Mouse (Mus musculus): Measurements from ENCODE around the gene Zfp960.
"Not testable (repeated sequence)": the region's sequence is repeated elsewhere in the genome, so short reads cannot be mapped to it uniquely, and the experiment has no call there.

Gene Zfp960

DNA sequence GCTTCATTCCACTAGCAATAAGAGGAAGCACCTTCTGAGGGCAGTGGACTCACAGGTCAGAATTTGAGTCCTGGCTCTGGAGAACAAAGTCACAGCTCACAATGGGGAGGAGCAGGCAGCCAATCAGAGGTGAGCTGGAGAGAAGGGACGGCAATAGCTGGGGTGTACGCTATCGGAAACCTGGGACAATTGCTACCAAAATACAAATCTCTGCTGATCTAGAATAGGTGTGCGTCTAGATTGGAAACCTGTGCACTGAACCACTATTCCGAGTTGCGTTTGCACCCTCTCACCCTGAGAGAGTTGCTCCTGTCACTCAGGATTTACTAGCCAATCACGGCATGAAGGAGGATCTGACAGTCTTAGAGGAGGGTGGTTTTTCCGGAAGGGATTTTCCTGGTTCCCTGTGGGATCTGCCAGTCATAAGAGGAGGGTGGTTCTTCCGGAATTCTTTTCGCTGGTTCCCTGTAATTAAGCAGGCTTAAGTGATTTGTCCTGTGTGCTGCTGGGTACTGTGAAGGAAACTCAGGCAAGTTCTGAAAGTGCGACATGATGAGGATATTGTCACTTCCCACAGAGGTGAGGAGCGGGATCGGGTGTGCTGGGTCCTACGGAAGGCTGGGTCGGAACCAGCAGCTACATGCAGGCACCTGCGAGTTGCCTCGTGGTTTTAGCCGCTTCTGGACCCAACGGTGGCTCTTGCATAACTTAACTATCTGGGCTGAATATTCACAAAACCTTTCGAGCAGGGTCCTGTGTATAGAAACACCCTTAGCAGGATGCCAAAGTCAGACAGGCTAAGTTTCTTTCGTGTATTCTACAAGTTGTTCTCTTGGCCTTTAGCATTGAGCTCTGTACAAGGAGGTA lies at the start of gene Zfp960:
Gene Zfp960, plus strand, starts transcription at position 486 of the 867 bp plus-strand sequence.
- peak; percentile 97 for DNase-seq

DNA sequence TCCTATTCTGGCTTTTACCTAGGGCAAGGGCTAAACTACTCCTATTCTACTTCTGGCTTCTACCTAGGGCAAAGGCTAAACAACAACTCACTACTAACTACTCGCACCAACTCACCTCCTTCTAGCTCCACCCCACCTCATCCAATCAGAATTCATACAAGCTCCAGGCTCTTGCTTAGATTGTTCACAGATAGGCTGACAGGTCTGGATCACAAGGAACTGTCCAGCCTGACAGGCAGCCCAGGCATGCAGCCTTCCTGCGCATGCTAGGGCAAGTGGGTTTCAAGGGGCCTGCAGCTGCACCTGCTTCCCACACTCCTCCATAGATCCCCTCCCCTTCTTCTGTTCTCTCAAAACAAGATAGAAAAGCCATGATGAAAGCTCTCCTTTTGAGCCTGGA lies 45.8 kb upstream of the Zfp960 start:
- DNase-seq, result not testable (repeated sequence)

GRCm38 (mm10) chr17:17059566-17059965 lies 4.3 kb upstream of the Zfp960 start:
- not testable (repeated sequence) for DNase-seq

DNA sequence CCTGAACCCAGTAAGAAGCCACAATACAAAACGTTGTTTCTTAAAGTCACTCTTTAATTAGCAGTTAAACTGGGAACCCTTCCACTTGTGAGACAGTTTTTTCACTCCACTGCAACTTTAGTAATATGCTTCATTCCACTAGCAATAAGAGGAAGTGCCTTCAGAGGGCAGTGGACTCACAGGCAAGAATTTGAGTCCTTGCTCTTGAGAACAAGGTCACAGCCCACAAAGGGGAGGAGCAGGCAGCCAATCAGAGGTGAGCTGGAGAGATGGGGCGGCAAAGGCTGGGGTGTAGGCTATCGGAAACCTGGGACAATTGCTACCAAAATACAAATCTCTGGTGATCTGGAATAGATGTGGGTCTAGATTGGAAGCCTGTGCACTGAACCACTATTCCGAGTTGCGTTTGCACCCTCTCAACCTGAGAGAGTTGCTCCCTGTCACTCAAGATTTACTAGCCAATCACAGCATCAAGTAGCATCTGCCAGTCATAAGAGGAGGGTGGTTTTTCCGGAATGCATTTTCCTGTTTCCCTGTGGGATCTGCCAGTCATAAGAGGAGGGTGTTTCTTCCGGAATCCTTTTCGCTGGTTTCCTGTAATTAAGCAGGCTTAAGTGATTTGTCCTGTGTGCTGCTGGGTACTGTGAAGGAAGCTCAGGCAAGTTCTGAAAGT lies 57.1 kb downstream of the Zfp960 start, which contains the start of gene Zfp97:
Gene Zfp97, plus strand, starts transcription at position 586 of the 673 bp plus-strand sequence.
- not testable (repeated sequence) for DNase-seq

Measured in lung, postnatal 36 days (tissue).